Mouse (Mus musculus) ZHBTc4 (cell line): ENCODE data around the gene 4930539E08Rik.
A peak's percentile ranks its signal among the peaks of the same experiment; 100 is the strongest.

ENCODE experiments used
- DNase-seq: peaks from one replicate; pipeline ENCODE4 v3.0.0-alpha.2; 2011; ENCODE audit warnings: low read depth, low spot score

The 4930539E08Rik gene

DNA sequence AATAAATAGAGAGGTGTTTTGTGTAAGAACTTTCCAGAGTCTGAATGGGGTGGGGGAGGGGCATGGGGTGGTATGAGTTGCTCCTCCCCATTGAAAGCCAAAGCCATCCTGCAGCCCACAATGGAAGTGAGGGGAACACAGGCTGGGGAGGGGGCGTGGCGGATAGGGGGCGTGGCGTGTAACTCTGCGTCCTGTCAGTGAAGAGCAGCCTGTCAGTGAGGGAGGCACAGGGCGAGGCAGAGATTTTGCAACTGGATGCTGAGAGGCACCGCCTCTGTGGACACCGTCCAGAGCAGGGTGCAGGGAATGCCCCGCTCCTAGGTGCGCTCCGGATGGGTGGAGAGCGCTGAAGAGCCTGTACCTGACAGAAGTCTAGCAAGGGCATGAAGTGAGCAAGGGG, 56.9 kb downstream of the 4930539E08Rik start, which contains the start of gene Pnpla1:
Pnpla1 (plus strand) TSS at position 207 of the 400 bp plus-strand sequence.
- peak; percentile 74 for DNase-seq

DNA sequence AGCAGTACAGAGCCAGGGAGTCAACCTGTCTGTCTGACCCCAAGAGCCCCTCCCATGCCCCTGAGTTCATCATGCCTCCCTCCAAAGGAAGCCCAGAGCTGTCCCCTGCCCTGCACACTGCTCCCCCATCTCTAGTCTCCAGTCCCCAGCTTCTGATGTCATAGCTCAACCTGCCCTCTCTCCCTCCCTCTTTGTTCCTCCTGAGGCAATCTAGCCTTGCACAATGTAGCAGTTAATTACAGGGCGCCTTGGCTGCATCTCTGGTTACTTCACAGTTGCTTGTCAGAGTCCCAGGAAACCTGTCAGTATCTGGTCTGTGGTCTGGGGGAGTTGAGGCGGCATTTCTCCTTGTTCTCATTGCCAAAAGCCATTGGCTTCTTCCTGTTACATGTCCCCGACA, 59.1 kb downstream of the 4930539E08Rik start:
- no peak for DNase-seq

DNA sequence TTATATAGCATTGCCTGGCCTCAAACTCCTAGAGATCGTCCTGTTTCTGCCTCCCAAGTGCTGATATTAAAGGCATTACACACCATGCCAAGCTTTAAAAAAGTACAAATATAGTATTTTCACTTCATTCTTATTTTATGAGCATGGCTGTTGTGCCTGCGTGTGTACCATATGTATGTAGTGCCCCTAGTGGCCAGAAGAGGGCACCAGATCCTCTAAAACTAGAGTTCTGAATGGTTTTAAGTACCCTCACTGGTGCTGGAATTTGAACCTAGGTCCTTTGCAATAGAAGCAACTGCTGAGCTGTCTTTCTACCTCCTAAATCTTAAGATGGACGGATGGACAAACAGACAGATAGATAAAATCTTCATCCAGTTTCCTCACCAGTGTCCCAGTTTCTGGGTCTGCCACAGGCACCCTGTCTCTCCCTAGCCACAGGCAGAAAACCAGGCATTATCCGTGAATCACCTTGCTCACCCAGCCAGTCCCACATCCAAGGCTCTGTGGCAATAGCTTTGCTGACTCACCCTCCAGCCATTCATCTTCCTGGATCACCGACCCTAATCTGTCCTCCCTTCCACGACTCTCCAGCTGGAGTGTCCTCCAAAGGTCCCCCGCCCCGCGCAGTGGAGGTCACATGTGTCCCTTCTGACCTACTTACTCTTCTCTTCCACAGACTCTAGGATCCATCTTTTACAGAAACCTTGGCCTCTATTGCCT, 59.8 kb downstream of the 4930539E08Rik start:
- DNase-seq = peak; percentile 81

DNA sequence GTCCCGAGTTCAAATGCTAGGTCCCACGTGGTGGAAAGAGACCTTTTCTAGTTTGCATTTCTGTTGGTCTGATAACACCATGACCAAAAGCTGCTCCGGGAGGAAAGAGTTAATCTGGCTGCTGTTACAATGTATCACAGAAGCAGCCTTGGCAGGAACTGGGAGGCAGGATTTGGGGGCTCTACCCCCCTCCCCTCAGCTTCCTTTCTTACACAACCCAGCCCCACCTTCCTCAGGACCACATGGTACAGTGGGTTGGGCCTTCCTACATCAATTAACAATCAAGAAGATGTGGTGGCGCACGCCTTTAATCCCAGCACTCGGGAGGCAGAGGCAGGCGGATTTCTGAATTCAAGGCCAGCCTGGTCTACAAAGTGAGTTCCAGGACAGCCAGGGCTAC, 60.7 kb downstream of the 4930539E08Rik start:
- no peak for DNase-seq

DNA sequence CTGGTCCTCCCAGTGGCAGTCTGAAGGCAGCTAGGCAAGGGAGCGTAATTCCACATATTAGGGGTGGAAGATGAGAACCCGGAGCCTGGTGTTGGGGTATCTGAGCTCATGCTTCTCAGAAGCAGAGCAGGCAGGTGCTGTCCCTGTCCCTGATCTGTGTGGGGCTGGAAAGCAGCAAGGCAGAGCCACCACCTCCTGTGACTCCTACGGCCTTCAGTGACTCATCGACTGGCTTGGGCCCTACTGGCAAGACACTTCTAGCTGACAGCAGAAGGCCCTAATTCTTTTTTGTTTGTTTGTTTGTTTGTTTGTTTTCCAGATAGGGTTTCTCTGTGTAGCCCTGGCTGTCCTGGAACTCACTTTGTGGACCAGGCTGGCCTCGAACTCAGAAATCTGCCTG, 64.6 kb downstream of the 4930539E08Rik start:
- no peak for DNase-seq

DNA sequence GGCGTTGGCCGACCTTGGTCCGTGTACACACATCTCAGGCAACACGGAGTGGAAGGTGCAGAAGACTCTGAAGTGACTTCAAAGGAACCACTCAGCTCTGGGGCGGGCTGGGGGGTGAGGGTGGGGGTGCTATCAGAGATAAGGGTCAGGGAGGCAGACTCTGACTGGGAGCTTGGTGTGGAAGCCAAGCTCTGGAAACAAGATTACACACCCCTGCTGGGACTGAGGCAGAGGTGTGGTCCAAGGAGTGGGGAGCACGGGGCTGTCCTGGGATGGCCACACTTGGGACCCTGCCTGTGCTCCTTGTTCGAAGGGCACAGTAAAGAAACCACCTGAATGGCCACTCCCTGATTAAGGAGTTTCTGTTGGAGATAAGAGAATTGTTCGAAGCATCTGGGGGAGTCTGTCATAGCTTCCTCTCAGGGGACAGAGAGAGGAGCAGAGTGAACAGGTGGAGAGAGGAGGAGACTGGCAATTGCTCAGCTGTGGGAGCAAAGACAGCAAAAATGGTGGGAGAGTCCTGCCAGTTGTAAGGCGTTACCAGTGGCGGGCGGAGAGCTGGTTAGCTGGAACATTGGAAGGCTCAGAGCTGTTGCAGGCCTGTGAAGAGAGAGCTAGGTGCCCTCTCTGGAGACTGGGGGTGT, 68.0 kb downstream of the 4930539E08Rik start:
- no peak for DNase-seq
